Mouse (Mus musculus): ENCODE data around the gene Sulf2. TPM values are rescaled to one million over a fixed set of nuclear protein-coding genes. Genes with fewer than 3 reads are reported as not detected.
"Not testable (repeated sequence)": the region's sequence is repeated elsewhere in the genome, so short reads cannot be mapped to it uniquely, and the experiment has no call there.

The Sulf2 gene
- polyA plus RNA-seq, 1 experiment: 14.2 TPM

- no peaks in the 10 kb centered on the region for H3K36me3 ChIP-seq (ENCODE audit: control insufficient read depth, insufficient read depth, low read length)
- H3K4me1 ChIP-seq (ENCODE audit: control insufficient read depth, insufficient read depth, low read length): no peaks in the 10 kb centered on the region
Measured at GRCm38 (mm10) chr2:166088991-166089390, 66.5 kb downstream of the Sulf2 start.

DNA sequence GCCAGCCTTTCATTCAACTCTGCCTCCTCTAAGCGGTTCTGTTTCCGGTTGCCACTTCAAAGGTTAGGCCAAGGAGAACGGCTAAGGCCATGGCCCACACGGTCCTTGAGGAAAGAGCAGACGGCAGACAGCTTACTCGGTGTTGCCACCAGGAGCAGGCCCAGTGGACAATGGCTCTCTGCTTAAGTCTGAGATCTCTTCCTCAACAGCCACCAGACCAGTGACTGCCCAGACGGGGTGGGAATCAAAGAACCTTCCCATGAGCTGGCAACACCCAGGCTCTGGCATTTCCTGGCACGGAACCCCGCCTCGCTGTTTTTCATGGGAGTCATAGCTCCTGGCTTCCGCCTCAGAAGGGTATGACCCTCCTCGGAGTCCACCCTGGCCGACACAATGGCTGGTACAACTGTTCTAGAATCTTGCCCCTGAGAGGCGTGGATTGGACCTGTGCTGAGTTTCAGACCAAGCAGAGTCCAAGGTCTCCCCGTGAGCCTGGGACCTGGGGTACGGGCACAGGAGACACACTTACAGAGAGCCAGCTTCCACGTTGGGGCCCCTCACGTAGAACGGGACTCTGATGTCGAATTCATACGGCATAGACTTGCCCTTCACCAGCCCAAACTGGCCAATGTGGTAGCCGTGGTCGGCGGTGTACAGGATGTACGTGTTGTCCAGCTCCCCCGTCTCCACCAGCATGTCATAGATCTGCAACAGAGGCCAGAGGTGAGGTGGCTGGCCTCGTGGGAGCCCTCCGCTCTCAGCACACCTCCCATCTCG, 68.8 kb downstream of the Sulf2 start:
- no peak overlapping the region for H3K27ac ChIP-seq (ENCODE audit: control insufficient read depth, insufficient read depth, low read depth, low read length)
- H3K4me1 ChIP-seq (ENCODE audit: control insufficient read depth, insufficient read depth, low read length): no peaks in the 10 kb centered on the region
- TF ChIP-seq CTCF (IDR thresholded peaks at IDR 0.05; ENCODE audit: control insufficient read depth, insufficient read depth, insufficient replicate concordance, low read depth, low read length) (no peak), POLR2A (IDR thresholded peaks at IDR 0.05; ENCODE audit: control insufficient read depth, low read depth, low read length) (no peak)
- H3K27me3 ChIP-seq (ENCODE audit: control insufficient read depth, insufficient read depth, low read length): no peaks in the 10 kb centered on the region
- H3K36me3 ChIP-seq (ENCODE audit: control insufficient read depth, insufficient read depth, low read length): no peaks in the 10 kb centered on the region
- H3K4me3 ChIP-seq (ENCODE audit: control insufficient read depth, low read depth, low read length): no peak overlapping the region

More at GRCm38 (mm10) chr2:166088991-166089390, 66.5 kb downstream of the Sulf2 start:
- TF ChIP-seq POLR2A (IDR thresholded peaks at IDR 0.05; ENCODE audit: control insufficient read depth, low read depth, low read length) (no peak), CTCF (IDR thresholded peaks at IDR 0.05; ENCODE audit: control insufficient read depth, insufficient read depth, insufficient replicate concordance, low read depth, low read length) (no peak)
- no peak overlapping the region for H3K4me3 ChIP-seq (ENCODE audit: control insufficient read depth, low read depth, low read length)
- no peak overlapping the region for H3K27ac ChIP-seq (ENCODE audit: control insufficient read depth, insufficient read depth, low read depth, low read length)
- no peaks in the 10 kb centered on the region for H3K27me3 ChIP-seq (ENCODE audit: control insufficient read depth, insufficient read depth, low read length)

DNA sequence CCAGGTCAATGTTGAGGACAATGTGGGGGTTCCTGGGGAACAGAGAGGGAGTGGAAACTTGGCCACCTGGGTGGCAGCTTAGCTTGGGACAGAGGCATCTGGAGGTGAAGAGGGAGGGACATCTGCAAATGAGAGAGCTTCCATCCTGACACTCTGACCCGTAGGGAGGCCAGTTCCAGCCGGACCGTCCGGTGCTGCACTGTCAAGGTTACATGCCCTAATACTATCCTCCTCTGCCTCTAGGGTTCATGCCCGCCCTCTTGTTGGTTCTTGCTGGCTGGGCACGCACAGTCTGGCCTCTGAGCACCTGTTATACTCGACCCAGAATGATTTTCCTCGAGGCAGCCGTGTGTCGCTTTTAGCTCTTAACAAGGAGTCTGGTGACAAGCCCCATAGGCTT, 69.7 kb downstream of the Sulf2 start:
- H3K4me3 ChIP-seq (ENCODE audit: control insufficient read depth, low read depth, low read length): no peak overlapping the region
- no peak for TF ChIP-seq CTCF (IDR thresholded peaks at IDR 0.05; ENCODE audit: control insufficient read depth, insufficient read depth, insufficient replicate concordance, low read depth, low read length)
- TF ChIP-seq POLR2A (IDR thresholded peaks at IDR 0.05; ENCODE audit: control insufficient read depth, low read depth, low read length): no peak
- H3K27me3 ChIP-seq (ENCODE audit: control insufficient read depth, insufficient read depth, low read length): no peaks in the 10 kb centered on the region
- H3K4me1 ChIP-seq (ENCODE audit: control insufficient read depth, insufficient read depth, low read length): peaks cover 2% of the 10 kb centered on the region
- H3K36me3 ChIP-seq (ENCODE audit: control insufficient read depth, insufficient read depth, low read length): no peaks in the 10 kb centered on the region
- no peak overlapping the region for H3K27ac ChIP-seq (ENCODE audit: control insufficient read depth, insufficient read depth, low read depth, low read length)

DNA sequence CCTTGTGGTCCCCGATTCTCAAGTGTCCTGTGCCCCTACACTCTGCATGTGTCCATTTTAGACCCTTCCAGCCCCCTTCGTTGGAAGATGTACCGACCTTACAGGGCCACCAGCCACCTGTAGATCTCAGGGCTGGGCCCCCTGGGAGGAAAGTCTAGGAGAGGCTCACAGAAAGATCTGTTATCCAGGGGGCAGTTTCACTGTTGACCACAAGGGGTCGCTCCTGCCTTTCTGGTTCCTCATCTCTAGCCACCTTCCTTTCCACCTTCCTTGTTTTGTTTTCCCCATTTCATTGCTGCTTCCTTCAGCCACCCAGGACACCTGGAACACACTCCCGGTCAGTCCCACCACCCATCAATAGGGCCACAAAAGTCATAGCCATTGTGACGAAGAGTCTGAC, 70.5 kb downstream of the Sulf2 start:
- H3K27me3 ChIP-seq (ENCODE audit: control insufficient read depth, insufficient read depth, low read length); H3K4me1 ChIP-seq (ENCODE audit: control insufficient read depth, insufficient read depth, low read length); H3K4me3 ChIP-seq (ENCODE audit: control insufficient read depth, low read depth, low read length); H3K36me3 ChIP-seq (ENCODE audit: control insufficient read depth, insufficient read depth, low read length); H3K27ac ChIP-seq (ENCODE audit: control insufficient read depth, insufficient read depth, low read depth, low read length): not testable (repeated sequence)
- TF ChIP-seq CTCF (IDR thresholded peaks at IDR 0.05; ENCODE audit: control insufficient read depth, insufficient read depth, insufficient replicate concordance, low read depth, low read length): peak; percentile 45; the same call in 1 of the 2 replicates

DNA sequence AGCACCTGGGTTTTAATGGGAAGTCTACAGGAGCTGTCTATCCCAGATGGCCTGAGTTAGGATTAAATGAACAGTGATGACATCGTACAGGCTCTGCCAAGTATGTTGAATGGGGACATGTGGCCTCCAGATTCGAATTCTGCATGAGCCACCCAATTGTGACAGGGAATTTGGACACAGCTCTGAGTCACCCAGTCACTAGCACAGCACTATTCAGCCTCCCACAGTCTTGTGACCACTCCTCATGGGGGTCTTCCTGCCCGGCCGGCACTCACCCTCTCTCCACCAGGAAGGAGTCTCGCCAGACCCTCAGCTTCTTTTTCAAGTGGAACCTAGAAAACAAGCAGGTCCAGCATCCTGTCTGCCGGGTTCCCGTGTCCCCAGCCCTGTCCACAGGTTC, 71.4 kb downstream of the Sulf2 start:
- H3K27me3 ChIP-seq (ENCODE audit: control insufficient read depth, insufficient read depth, low read length): no peaks in the 10 kb centered on the region
- no peak overlapping the region for H3K4me3 ChIP-seq (ENCODE audit: control insufficient read depth, low read depth, low read length)
- peaks cover 2% of the 10 kb centered on the region for H3K4me1 ChIP-seq (ENCODE audit: control insufficient read depth, insufficient read depth, low read length)
- no peak overlapping the region for H3K27ac ChIP-seq (ENCODE audit: control insufficient read depth, insufficient read depth, low read depth, low read length)
- no peak for TF ChIP-seq POLR2A (IDR thresholded peaks at IDR 0.05; ENCODE audit: control insufficient read depth, low read depth, low read length)
- no peak for TF ChIP-seq CTCF (IDR thresholded peaks at IDR 0.05; ENCODE audit: control insufficient read depth, insufficient read depth, insufficient replicate concordance, low read depth, low read length)
- no peaks in the 10 kb centered on the region for H3K36me3 ChIP-seq (ENCODE audit: control insufficient read depth, insufficient read depth, low read length)

DNA sequence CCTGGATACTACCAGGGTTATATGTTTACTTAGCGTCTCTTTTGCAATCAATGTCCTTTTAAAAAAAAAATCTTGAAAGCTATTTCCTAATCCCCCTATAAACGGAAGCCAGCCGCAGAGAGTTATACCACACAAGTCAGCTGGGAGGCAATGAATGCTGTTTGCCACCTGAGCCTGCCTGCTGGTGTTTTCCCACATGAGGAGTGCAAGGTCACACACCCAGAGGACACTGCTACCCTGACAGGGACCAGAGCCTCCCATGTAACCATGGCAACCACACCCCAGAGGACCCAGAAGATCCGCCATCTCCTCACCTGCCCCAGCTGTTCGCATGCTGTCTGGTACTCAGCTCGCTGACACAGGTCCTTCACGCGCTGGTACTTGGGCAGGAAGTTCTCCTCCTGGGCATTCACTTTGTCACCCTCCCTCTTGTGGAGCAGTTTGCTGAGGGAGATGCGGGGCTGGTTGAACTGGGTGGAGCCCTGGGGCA, 71.9 kb downstream of the Sulf2 start:
- TF ChIP-seq POLR2A (IDR thresholded peaks at IDR 0.05; ENCODE audit: control insufficient read depth, low read depth, low read length): no peak
- no peak for TF ChIP-seq CTCF (IDR thresholded peaks at IDR 0.05; ENCODE audit: control insufficient read depth, insufficient read depth, insufficient replicate concordance, low read depth, low read length)
- Histone ChIP-seq H3K36me3 (ENCODE audit: control insufficient read depth, insufficient read depth, low read length) (no peaks in the 10 kb centered on the region), H3K27me3 (ENCODE audit: control insufficient read depth, insufficient read depth, low read length) (no peaks in the 10 kb centered on the region), H3K4me1 (ENCODE audit: control insufficient read depth, insufficient read depth, low read length) (peaks cover 2% of the 10 kb centered on the region), H3K4me3 (ENCODE audit: control insufficient read depth, low read depth, low read length) (no peak overlapping the region), H3K27ac (ENCODE audit: control insufficient read depth, insufficient read depth, low read depth, low read length) (no peak overlapping the region)

DNA sequence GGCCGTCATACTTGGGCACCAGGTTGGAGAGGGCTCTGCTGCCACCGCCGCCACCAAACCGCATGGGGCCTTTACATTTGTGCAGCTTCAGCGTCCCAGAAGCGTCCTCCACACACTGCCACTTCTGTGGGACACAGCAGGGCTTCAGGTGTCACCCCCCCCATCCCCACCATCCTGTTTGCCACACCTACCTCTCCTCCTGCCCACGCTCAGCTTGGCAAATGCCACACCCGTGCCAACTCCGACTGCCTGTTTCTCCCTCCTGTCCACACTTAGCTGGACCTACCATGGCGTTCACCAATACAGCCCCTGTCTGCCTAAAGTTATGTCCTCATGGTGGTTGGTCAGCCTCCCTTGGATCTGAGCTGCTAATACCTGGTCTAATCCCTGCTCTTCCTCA, 72.8 kb downstream of the Sulf2 start:
- no peak overlapping the region for H3K27ac ChIP-seq (ENCODE audit: control insufficient read depth, insufficient read depth, low read depth, low read length)
- H3K27me3 ChIP-seq (ENCODE audit: control insufficient read depth, insufficient read depth, low read length): no peaks in the 10 kb centered on the region
- peaks cover 2% of the 10 kb centered on the region for H3K4me1 ChIP-seq (ENCODE audit: control insufficient read depth, insufficient read depth, low read length)
- TF ChIP-seq POLR2A (IDR thresholded peaks at IDR 0.05; ENCODE audit: control insufficient read depth, low read depth, low read length) (no peak), CTCF (IDR thresholded peaks at IDR 0.05; ENCODE audit: control insufficient read depth, insufficient read depth, insufficient replicate concordance, low read depth, low read length) (no peak)
- no peak overlapping the region for H3K4me3 ChIP-seq (ENCODE audit: control insufficient read depth, low read depth, low read length)
- no peaks in the 10 kb centered on the region for H3K36me3 ChIP-seq (ENCODE audit: control insufficient read depth, insufficient read depth, low read length)
